Mouse (Mus musculus): Measurements from ENCODE around the gene Vcl. TPM values are rescaled to one million over a fixed set of nuclear protein-coding genes. Genes with fewer than 3 reads are reported as not detected.

The Vcl gene
- total RNA-seq, 1 experiment from 2014 or later: 39.3 TPM

GRCm38 (mm10) chr14:20930481-20931391 lies 1.5 kb downstream of the Vcl start:
- no peak for ATAC-seq (ENCODE audit: extremely low read depth, insufficient number of reproducible peaks, low FRiP score, poor library complexity, severe bottlenecking)

DNA sequence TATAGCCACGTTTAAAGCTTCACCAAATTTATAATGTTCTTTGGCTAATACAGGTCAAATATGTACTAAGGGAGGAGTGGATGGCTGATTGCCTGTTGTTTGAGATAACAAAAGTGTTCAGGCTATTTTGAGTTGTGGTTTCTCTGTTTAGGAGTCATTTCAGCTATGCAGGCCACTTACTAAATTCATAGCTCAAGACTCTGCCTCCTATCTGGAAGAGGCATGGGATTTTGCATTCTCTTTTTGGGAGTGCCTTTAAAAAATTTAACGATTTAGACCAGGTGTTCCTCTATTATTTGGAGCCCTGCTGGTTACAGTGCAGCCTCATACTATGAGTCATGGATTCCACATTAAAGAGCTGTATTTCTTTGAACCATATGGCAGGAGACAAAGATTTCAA lies 9.2 kb downstream of the Vcl start:
- no peak for ATAC-seq (ENCODE audit: extremely low read depth, insufficient number of reproducible peaks, low FRiP score, poor library complexity, severe bottlenecking)

DNA sequence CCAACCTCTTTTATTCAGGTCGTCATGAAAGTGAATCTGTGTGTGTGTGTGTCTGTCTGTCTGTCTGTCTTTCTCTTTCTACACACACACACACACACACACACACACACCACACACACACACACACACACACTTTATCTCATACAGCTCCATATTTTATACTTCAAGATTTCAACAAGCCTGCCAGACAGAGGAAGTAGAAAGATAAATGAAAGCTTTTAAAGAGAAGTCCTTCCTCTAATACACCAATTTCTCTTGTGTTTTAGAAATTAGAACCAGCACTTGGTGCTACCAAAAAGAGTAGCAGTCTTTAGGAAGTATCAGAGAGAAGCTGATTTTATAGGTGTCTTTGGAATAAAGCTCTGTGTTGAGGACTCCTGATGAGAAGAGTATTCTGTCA lies 9.7 kb downstream of the Vcl start:
- no peak for ATAC-seq (ENCODE audit: extremely low read depth, insufficient number of reproducible peaks, low FRiP score, poor library complexity, severe bottlenecking)

DNA sequence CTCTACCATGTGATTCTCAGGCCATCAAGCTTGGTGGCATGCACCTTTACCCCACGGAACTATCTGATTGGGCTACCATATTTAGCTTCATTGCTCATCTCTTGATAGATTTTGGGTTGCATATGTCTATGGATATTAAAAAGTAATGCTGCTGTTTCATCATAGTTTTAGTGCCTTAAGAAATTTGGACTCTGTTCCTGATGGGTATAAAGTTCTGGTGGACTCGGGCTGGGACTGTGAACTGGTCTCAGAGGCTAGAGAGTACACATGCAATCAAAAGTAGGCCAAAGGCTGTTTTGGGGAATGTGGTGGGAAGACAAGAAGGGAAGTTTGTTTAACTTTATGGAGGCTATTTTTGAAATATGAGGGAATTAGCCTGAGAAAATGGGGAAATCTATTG lies 16.1 kb downstream of the Vcl start:
- ATAC-seq (ENCODE audit: extremely low read depth, insufficient number of reproducible peaks, low FRiP score, poor library complexity, severe bottlenecking): no peak

DNA sequence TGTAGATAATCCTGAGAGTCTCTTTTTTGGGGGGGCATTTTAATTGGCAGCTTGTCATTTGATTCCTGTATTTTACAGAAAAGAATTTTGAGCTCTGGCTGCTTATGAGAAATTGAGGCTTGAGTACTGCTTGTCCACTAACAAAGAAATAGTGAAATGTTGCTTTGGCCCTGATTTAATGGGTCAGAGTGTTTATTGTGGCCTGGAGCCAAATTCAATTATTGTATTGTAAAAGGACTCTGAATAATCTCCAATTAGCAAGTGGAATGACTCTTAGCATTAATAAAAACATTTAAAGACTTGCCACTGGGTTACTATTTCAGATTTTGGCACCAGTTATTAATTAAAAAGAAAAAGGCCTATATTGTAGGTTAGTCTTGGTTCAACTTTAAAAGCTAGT lies 26.8 kb downstream of the Vcl start:
- no peak for ATAC-seq (ENCODE audit: extremely low read depth, insufficient number of reproducible peaks, low FRiP score, poor library complexity, severe bottlenecking)

GRCm38 (mm10) chr14:20958971-20959370 lies 29.8 kb downstream of the Vcl start:
- no peak for ATAC-seq (ENCODE audit: extremely low read depth, insufficient number of reproducible peaks, low FRiP score, poor library complexity, severe bottlenecking)

- ATAC-seq (ENCODE audit: extremely low read depth, insufficient number of reproducible peaks, low FRiP score, poor library complexity, severe bottlenecking): no peak
Observed at GRCm38 (mm10) chr14:20962466-20962865, 33.3 kb downstream of the Vcl start.

DNA sequence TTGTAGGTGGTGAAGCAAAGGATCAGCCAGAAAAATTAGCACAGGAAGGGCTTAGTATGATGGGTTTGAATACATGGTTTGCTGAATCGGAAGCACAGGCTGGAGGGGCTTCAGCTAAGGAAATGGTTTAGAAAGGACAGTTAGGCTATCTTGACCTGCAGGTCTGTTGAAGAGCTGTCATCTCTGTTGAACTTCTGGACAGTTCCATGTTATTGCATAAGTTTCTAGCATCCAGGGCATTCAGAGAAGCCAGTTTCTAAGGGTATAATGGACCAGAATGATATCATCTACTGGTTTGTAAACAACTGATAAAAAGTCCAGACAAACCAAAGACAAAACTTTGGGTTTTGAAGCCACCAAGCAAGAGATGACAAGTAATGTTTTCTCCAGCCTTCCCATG lies 33.7 kb downstream of the Vcl start:
- no peak for ATAC-seq (ENCODE audit: extremely low read depth, insufficient number of reproducible peaks, low FRiP score, poor library complexity, severe bottlenecking)

- ATAC-seq (ENCODE audit: extremely low read depth, insufficient number of reproducible peaks, low FRiP score, poor library complexity, severe bottlenecking): 0 out of 2 replicates have a peak, but pooled peaks have one; percentile 36
Observed at GRCm38 (mm10) chr14:20963863-20964262, 34.7 kb downstream of the Vcl start.

- no peak for ATAC-seq (ENCODE audit: extremely low read depth, insufficient number of reproducible peaks, low FRiP score, poor library complexity, severe bottlenecking)
Observed at GRCm38 (mm10) chr14:20964285-20964684, 35.1 kb downstream of the Vcl start.

DNA sequence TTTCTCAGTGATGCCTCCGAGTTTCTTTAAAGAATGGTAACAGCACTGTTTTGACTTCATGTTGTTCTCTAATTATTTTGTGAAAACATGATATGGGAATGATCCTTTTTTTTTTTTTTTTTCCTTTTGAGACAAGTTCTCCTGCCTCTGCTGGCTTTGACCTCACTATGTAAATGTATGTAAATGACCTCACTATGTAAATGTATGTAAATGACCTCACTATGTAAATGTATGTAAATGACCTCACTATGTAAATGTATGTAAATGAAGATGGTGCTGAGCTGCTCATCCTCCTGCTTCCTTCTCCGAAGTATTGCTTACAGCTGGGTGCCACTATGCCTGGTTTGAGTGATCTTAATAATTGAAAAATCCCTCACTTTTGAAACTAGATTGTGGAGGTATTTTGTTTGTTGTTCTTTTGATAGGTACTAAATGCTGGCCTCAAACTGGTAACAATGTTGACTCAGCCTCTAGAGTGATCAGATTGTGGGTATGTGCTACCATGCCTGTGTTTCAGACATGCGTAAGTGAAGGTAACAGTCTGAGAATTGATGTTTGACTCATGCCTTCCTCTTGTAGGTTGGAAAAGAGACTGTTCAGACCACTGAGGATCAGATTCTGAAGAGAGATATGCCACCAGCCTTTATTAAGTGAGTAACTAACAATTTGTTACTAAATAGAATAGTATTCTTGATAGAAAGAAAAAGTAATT lies 37.9 kb downstream of the Vcl start:
- no peak for ATAC-seq (ENCODE audit: extremely low read depth, insufficient number of reproducible peaks, low FRiP score, poor library complexity, severe bottlenecking)

DNA sequence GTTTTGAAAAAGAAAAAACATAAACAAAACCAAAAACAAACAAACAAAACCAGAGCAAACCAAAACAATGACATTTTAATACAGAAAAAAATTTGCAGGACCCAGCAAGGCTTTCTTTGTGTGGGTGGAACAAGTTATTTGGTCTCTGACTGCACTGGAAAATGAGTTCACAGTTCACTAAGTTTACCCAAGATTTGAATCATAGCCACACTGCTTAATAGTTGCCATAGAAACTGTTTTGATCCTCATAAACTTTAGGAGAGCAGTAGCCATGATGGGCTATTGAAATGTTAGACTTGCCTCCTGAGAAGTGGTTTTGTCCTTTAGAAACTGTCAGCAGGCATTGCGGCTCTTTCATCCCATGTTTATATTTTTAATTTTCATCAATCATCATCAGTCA lies 39.9 kb downstream of the Vcl start:
- no peak for ATAC-seq (ENCODE audit: extremely low read depth, insufficient number of reproducible peaks, low FRiP score, poor library complexity, severe bottlenecking)

DNA sequence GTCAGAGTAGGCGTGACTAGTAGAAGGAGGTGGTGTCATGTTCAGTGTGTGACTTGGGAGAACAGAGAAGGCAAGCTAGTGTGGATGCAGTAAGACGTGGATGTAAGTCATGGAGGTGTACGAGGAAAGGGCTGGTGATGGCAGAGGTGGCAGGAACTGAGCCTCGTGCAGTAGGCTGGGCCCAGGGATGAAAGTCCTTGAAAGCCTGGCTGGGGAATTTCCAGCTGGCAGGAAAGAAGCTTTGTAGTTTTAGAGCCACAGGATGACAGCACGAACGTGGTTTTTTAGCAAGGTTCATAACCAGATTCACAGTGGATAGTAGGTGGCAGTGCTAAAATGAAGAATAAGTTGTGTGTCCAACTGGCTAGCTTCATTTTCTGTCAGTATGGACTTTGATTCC lies 41.2 kb downstream of the Vcl start:
- no peak for ATAC-seq (ENCODE audit: extremely low read depth, insufficient number of reproducible peaks, low FRiP score, poor library complexity, severe bottlenecking)

- no peak for ATAC-seq (ENCODE audit: extremely low read depth, insufficient number of reproducible peaks, low FRiP score, poor library complexity, severe bottlenecking)
Observed at GRCm38 (mm10) chr14:20970927-20971326, 41.7 kb downstream of the Vcl start.

GRCm38 (mm10) chr14:20973821-20974220 lies 44.6 kb downstream of the Vcl start:
- ATAC-seq (ENCODE audit: extremely low read depth, insufficient number of reproducible peaks, low FRiP score, poor library complexity, severe bottlenecking): no peak

DNA sequence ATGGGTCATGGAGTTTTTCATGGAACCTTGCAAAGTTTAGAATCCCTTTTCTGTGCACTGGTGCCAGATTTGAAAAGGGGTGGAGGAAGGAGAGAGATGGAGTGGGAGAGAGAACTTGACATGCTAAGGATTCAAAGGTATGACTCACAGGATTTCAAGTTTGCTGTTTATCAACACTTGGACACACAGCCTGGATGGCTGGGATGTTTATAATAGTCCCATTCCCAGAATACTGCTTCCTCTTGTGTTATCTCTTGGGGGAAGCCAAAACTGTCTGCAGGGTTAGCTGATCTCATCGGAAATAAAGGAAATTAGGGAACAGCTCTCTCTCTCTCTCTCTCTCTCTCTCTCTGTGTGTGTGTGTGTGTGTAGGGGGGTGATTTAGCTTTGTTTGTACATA lies 47.5 kb downstream of the Vcl start:
- no peak for ATAC-seq (ENCODE audit: extremely low read depth, insufficient number of reproducible peaks, low FRiP score, poor library complexity, severe bottlenecking)

DNA sequence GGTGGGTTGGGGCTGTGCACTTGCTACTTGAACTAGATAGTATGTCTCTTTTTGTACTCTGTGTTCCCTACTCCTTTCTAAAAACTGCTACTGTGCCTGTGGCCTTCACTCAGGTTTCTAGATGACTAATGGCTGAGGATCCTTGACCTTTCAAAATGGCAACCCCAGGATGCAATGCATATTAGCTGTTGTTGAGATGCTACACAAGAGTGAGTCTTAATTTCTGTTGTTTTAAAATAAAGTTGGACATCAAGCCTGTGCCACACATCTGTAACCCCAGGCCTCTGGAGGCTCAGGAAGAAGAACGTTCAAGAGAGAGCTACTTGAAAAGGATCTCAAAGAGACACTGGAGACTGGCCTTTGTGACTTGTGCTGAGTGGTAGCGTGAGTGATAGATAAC lies 48.5 kb downstream of the Vcl start:
- no peak for ATAC-seq (ENCODE audit: extremely low read depth, insufficient number of reproducible peaks, low FRiP score, poor library complexity, severe bottlenecking)

GRCm38 (mm10) chr14:20983832-20984231 lies 54.6 kb downstream of the Vcl start:
- ATAC-seq (ENCODE audit: extremely low read depth, insufficient number of reproducible peaks, low FRiP score, poor library complexity, severe bottlenecking): no peak

DNA sequence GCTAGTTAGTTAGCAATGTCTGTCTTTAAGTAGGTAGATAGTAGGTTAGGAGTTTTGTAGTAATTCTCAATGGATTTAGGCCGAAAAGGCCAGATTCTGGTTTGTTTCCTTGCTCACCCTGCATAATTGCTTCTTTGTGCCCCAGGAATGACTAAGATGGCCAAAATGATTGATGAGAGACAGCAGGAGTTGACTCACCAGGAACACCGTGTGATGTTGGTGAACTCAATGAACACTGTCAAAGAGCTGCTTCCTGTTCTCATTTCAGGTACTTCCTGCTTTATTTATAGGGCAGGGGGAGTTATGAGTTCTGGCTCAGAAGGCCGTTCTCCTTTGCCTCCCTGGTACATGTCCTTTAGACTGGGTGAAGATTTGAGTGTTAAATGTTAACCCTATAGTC lies 56.3 kb downstream of the Vcl start:
- ATAC-seq (ENCODE audit: extremely low read depth, insufficient number of reproducible peaks, low FRiP score, poor library complexity, severe bottlenecking): no peak

GRCm38 (mm10) chr14:20991492-20991891 lies 62.3 kb downstream of the Vcl start:
- ATAC-seq (ENCODE audit: extremely low read depth, insufficient number of reproducible peaks, low FRiP score, poor library complexity, severe bottlenecking): no peak
